Mouse (Mus musculus) right cerebral cortex, adult 2 months (tissue): ENCODE measurements at regions not wholly inside any gene's neighbourhood (a gene's known extent, or its start where the extent isn't known, plus 50 kb on each side); places are given as distances from the start of the nearest gene placed in this dataset.
"Not testable (repeated sequence)": the region's sequence is repeated elsewhere in the genome, so short reads cannot be mapped to it uniquely, and the experiment has no call there.

Experiments
- DNase-seq, 2 experiments: peaks; one replicate each; pipeline ENCODE4 v3.0.0; 2021 to 2022; ENCODE audit warnings: low spot score in 2 of 2

DNA sequence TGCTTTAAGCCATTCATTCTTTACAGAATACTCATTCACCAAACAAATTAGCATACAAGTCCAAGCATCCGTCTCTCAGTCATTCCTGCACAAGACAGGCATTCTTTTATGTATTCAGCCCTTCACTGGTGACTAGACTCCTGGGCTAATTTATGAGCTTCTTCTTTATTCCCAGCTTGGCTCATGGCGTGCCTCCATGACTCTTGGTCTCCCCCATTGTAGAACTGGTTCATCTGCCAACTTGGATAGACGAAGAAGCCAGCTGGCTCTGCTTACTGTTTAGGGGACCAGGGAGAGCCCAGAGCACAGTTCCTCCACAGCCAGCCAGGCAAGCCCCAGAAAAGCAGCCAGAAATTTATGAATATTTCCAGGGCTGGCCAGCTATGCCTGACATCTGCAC is 421.2 kb upstream of the N6amt1 start:
- no peak for DNase-seq

GRCm38 (mm10) chr16:86897967-86898710 is 455.8 kb upstream of the N6amt1 start:
- DNase-seq = no peak

GRCm38 (mm10) chr16:86894982-86895381 is 459.0 kb upstream of the N6amt1 start:
- no peak for DNase-seq

GRCm38 (mm10) chr16:86894333-86894732 is 459.7 kb upstream of the N6amt1 start:
- DNase-seq = no peak

DNA sequence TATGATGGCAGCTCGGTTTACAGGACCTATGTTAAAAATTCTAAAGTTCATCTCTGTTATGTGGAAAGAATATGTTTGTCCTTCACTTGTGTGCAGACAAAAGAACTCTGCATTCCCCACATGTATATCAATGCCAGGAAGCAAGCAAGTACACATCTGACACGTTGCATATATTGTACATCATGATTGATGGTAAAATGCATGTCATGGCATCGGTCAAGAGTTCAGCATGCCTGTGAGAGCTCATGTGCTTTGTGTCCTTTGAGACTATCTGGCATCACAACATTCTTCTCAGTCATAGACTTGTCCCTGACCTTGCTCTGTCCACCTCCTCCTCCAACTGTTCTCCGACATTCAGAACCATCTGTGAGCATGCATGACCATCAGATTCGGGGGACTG is 465.6 kb upstream of the N6amt1 start:
- DNase-seq = no peak

DNA sequence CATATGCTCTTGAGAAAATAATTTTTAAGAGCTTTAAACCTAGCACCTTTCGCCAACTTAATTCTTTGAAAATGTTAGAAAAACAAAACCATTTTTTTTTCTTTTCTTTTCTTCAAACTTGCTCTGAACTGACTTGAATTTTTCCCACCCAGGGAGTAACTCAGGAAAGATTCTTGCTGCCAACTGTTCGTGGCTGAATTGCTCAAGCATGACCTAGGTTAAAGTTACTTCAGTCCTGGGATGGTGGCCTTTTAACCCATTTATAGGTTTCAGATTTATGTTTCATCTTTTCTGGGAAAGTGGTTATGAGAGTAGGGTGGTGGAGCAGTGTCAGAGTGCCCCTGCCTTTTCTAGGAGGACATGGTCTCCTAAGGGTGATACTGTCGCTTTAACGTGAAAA is 466.4 kb upstream of the N6amt1 start:
- no peak for DNase-seq

GRCm38 (mm10) chr16:86883862-86884261 is 470.1 kb upstream of the N6amt1 start:
- no peak for DNase-seq

DNA sequence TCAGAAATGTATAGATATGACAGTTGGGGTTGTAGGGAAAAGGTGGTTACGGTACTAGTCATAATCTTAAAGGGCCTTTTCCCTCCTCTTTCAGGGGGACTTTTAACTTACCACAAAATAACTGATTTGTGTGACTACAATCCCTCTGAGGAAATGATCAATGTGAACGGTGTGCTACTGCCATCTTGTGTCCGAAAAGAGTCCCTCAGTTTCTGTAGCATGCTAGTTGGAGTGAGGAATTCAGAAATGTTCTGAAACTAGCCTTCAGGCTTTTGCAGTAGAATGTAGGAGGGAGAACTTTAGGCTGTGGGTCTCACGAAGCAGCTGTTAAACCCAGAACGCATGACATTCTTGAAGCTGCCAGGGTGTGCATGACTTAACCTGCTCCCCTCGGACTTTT is 471.5 kb upstream of the N6amt1 start:
- DNase-seq = peak; percentile 50 to 58

DNA sequence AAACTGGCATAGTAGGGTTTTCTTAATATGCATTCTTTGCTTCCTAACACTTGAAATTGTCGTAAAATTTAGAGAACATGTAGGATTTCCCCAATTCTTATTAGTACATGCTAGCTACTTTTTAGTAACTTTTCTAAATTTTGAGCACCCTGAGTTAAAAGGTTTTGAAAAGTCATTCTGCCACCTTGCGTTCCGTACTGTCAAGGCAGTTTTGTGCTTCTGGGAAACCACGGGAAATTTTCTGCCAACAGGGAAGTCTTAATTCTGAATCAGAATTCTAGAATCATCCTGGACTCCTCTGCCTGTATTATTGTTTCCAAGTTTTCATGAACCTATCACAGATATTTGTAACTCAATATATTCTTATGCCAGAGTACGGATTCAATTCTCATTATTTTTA is 472.4 kb upstream of the N6amt1 start:
- DNase-seq = no peak

- DNase-seq = no peak
Measured at GRCm38 (mm10) chr16:86860828-86861227, 493.2 kb upstream of the N6amt1 start.

DNA sequence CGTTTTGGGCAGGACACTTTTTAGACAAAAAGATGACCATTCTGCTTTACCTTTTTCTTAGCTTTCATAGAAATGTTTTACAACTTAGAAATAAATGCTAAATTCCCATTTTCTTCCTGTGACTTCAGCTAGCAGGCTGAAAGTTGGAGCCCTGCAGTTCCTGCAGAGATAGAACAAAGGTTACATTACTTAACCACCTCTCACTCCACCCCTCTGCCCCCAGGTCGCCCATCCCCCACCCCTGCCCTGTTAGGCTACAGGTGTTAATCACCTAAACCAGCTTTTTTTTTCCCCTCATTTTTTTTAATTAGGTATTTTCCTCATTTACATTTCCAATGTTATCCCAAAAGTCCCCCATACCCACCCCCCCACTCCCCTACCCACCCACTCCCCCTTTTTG is 498.1 kb upstream of the N6amt1 start:
- DNase-seq = no peak

DNA sequence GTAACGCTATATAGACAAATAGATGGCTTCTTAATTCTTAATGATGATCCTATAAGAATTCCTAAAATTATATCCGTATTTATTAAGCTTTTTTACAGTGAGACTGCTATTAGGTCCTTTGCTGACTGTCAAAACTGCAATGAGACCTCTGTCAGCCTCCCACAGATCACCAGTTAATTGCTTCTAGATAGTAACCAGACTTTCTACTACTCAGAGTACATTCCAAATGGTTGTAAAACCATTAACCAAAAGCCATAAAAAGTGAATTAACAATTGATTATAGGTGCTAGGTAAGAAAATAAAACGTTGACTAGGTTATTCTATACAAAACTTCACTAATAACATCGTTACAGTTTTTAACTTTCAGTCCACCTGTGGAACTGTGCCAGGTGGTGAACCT is 498.7 kb upstream of the N6amt1 start:
- no peak for DNase-seq

- no peak for DNase-seq
Measured at GRCm38 (mm10) chr16:86853398-86853797, 500.6 kb upstream of the N6amt1 start.

GRCm38 (mm10) chr16:86838457-86839337 is 515.3 kb upstream of the N6amt1 start:
- DNase-seq = peak; percentile 2 to 4

DNA sequence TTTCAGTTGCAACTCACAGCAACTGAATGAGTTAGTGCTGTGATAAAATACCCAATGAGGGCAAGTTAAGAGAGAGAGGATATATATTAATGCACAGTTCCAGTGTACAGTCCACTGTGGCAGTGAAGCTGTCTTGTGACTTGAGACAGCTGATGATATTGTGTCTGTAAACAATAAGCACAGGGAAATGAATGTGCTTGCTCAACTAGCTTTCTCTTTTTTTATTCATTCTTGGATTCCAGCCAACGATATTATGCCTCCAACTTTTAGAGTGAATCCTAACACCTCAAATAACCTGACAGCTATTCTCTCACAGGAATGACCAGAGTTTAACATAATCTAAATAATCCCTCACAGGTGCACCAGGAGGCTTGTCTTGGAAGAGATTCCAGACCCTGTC is 526.3 kb upstream of the N6amt1 start:
- DNase-seq = no peak

- DNase-seq = no peak
Measured at GRCm38 (mm10) chr16:86826641-86827040, 527.3 kb upstream of the N6amt1 start.

GRCm38 (mm10) chr16:86823496-86823895 is 530.5 kb upstream of the N6amt1 start:
- no peak for DNase-seq

GRCm38 (mm10) chr16:86821586-86821985 is 532.4 kb upstream of the N6amt1 start:
- no peak for DNase-seq

DNA sequence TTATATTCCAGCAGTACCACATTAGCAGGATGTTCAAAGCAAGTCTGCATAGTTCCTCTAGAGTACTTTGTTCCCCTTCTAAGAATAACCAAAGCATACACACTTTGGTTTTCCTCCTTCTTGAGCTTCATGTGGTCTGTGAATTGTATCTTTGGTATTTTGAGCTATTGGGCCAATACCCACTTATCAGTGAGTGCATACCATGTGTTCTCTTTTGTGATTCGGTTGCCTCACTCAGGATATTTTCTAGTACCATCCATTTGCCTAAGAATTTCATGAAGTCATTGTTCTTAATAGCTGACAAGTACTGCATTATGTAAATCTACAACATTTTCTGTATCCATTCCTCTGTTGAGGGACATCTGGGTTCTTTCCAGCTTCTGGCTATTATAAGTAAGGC is 535.3 kb upstream of the N6amt1 start:
- DNase-seq = not testable (repeated sequence)

DNA sequence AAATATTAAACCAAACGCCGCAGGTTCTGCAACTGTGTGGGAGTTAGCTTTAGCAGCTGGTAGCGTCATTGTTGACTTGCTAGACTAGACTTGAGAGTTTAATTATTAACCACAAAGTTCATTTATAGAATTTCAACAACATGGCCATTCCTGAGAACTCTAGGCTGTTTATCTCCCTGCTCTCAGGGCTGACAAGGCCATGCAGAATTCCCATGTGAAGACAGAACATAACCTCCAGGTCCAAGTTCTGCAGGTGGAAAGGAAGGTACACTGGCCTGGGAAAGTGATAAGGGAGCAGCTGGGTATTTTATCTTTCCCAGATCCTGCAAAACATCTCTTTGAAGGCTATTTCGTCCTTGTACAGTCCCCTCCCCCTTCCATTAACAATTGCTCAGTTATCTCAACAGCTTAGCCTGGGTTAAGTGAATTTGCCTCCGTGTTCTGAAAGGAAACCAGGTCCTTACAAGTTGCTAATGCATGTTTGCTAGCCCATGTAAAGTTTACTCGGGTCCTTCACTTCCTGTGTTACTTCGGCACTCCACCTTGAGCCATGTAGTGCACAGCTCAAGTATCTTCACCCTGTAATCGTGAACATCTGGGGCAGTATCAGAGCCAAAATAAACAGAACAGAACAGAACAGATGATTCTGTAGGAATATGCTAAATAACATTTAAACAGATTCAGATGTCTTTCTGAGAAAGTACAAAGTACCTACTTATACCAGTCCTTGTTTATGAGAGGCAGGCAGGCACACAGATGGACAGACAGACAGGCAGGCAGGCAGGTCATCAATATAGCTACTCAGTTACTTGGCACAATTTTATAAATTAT is 537.0 kb upstream of the N6amt1 start:
- DNase-seq = peak in 1 of 2 experiments; percentile 2

DNA sequence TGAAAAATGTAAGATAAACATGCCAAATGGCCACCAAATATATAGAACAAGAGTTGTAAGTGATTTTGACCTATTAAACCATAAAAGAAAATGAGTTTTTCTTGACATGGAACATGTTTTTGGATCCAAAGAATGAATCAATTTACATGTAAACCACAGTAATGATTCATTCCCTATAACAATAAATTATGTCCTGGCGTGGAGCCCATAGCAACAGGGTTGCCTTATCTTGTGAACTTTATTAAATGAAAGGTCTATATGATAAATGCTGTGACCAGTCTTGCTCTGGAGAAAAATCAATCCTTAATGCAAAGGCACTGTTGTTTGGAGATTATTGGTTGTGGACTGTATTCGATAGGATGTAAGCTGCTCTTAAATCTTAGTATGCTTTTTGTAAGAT is 538.0 kb upstream of the N6amt1 start:
- DNase-seq = no peak

GRCm38 (mm10) chr16:86812692-86813091 is 541.3 kb upstream of the N6amt1 start:
- no peak for DNase-seq
